Mouse (Mus musculus) kidney, adult 10 weeks (tissue): ENCODE data around the gene Olfr338. TPM values are rescaled to one million over a fixed set of nuclear protein-coding genes. Genes with fewer than 3 reads are reported as not detected.

Experiments
- polyA plus RNA-seq: library from polyadenylated mRNA; stranded (reverse); fragments of 350-450 nt; fragmentation: Illumina TruSeq; extraction: RNeasy Lipid Tissue Mini Kit (QIAGEN cat#74804); gene quantifications from one replicate; pipeline ENCODE4 v1.2.3, GENCODE M21; 2014; ENCODE audit warnings: low read depth, low replicate concordance

Olfr338 gene
- not detected for polyA plus RNA-seq

GRCm38 (mm10) chr2:36373219-36373618 is at the start of gene Olfr338:
TSS of gene Olfr338 (plus strand) at chr2:36373519.

GRCm38 (mm10) chr2:36418647-36419046 is 45.3 kb downstream of the Olfr338 start, which contains the start of gene Olfr339:
TSS of gene Olfr339 (plus strand) at chr2:36418947.

Other genes starting within 250 kb of the Olfr338 start
- gene Mrrf, start 237.1 kb upstream of the Olfr338 start, polyA plus RNA-seq = 37.2 TPM
- gene Rbm18, start 236.7 kb upstream of the Olfr338 start, polyA plus RNA-seq = 56.5 TPM
- gene Ptgs1, start 143.1 kb upstream of the Olfr338 start, polyA plus RNA-seq = 15.4 TPM
- not detected for gene Olfr339, start 45.4 kb downstream of the Olfr338 start, polyA plus RNA-seq
- not detected for gene Olfr340, start 79.1 kb downstream of the Olfr338 start, polyA plus RNA-seq
- gene Olfr341, start 108.9 kb downstream of the Olfr338 start, polyA plus RNA-seq = not detected
- gene Olfr342, start 151.5 kb downstream of the Olfr338 start, polyA plus RNA-seq = not detected
- not detected for gene Olfr344, start 193.1 kb downstream of the Olfr338 start, polyA plus RNA-seq